Mouse (Mus musculus) layer of hippocampus, adult 11-12 months (tissue): ENCODE results near the gene Tmem88.

Source experiments
- DNase-seq: peaks from one replicate; pipeline ENCODE4 v3.0.0; 2022; ENCODE audit warnings: low spot score

Gene Tmem88

GRCm38 (mm10) chr11:69398059-69398458 is at the start of gene Tmem88:
TSS of gene Tmem88 (minus strand) at chr11:69398234.
- peak; percentile 24 for DNase-seq

- no peak for DNase-seq
Measured at GRCm38 (mm10) chr11:69447299-69447698, 49.3 kb upstream of the Tmem88 start.

GRCm38 (mm10) chr11:69443328-69443727 is 45.3 kb upstream of the Tmem88 start:
- DNase-seq, result no peak

GRCm38 (mm10) chr11:69437291-69437690 is 39.3 kb upstream of the Tmem88 start:
- DNase-seq, result no peak

GRCm38 (mm10) chr11:69433189-69433588 is 35.2 kb upstream of the Tmem88 start:
- DNase-seq, result no peak

GRCm38 (mm10) chr11:69432640-69432982 is 34.6 kb upstream of the Tmem88 start:
- no peak for DNase-seq

- peak; percentile 89 for DNase-seq
Measured at GRCm38 (mm10) chr11:69431829-69432639, 34.0 kb upstream of the Tmem88 start.

GRCm38 (mm10) chr11:69430631-69431030 is 32.6 kb upstream of the Tmem88 start:
- no peak for DNase-seq

- no peak for DNase-seq
Measured at GRCm38 (mm10) chr11:69429313-69429712, 31.3 kb upstream of the Tmem88 start.

GRCm38 (mm10) chr11:69428751-69429150 is 30.7 kb upstream of the Tmem88 start:
- DNase-seq, result no peak

GRCm38 (mm10) chr11:69426246-69426645 is 28.2 kb upstream of the Tmem88 start:
- no peak for DNase-seq

GRCm38 (mm10) chr11:69423885-69424284 is 25.9 kb upstream of the Tmem88 start:
- DNase-seq, result no peak

- DNase-seq, result no peak
Measured at GRCm38 (mm10) chr11:69422842-69423241, 24.8 kb upstream of the Tmem88 start.

GRCm38 (mm10) chr11:69421131-69421977 is 23.3 kb upstream of the Tmem88 start:
- no peak for DNase-seq

- no peak for DNase-seq
Measured at GRCm38 (mm10) chr11:69420554-69421000, 22.5 kb upstream of the Tmem88 start.

- DNase-seq, result no peak
Measured at GRCm38 (mm10) chr11:69419813-69420553, 21.9 kb upstream of the Tmem88 start.

- no peak for DNase-seq
Measured at GRCm38 (mm10) chr11:69419443-69419812, 21.4 kb upstream of the Tmem88 start.

GRCm38 (mm10) chr11:69418481-69419442 is 20.7 kb upstream of the Tmem88 start:
- peak; percentile 91 for DNase-seq

- peak; percentile 88 for DNase-seq
Measured at GRCm38 (mm10) chr11:69417449-69418384, 19.7 kb upstream of the Tmem88 start.

GRCm38 (mm10) chr11:69416921-69417448 is 19.0 kb upstream of the Tmem88 start:
- no peak for DNase-seq
